Mouse (Mus musculus): ENCODE measurements around the gene Rrm2. TPM values are rescaled to one million over a fixed set of nuclear protein-coding genes. Genes with fewer than 3 reads are reported as not detected.
A peak's percentile ranks its signal among the peaks of the same experiment; 100 is the strongest.

Gene Rrm2
- total RNA-seq (2017): 0.70 and 1.8 TPM in 2 replicates

GRCm38 (mm10) chr12:24707954-24708823 lies at the start of gene Rrm2:
Gene Rrm2 (plus strand): TSS chr12:24708241.
- ATAC-seq (ENCODE audit: extremely low read depth, insufficient number of reproducible peaks, low FRiP score, poor library complexity, severe bottlenecking): peak; percentile 62

GRCm38 (mm10) chr12:24658998-24659397 lies 49.0 kb upstream of the Rrm2 start:
- no peak for ATAC-seq (ENCODE audit: extremely low read depth, insufficient number of reproducible peaks, low FRiP score, poor library complexity, severe bottlenecking)

- ATAC-seq (ENCODE audit: extremely low read depth, insufficient number of reproducible peaks, low FRiP score, poor library complexity, severe bottlenecking): no peak
Observed at GRCm38 (mm10) chr12:24659923-24660322, 48.1 kb upstream of the Rrm2 start.

GRCm38 (mm10) chr12:24661100-24661499 lies 46.9 kb upstream of the Rrm2 start:
- ATAC-seq (ENCODE audit: extremely low read depth, insufficient number of reproducible peaks, low FRiP score, poor library complexity, severe bottlenecking): no peak

GRCm38 (mm10) chr12:24662131-24662530 lies 45.9 kb upstream of the Rrm2 start:
- ATAC-seq (ENCODE audit: extremely low read depth, insufficient number of reproducible peaks, low FRiP score, poor library complexity, severe bottlenecking): no peak

GRCm38 (mm10) chr12:24680096-24680491 lies 27.9 kb upstream of the Rrm2 start:
- no peak for ATAC-seq (ENCODE audit: extremely low read depth, insufficient number of reproducible peaks, low FRiP score, poor library complexity, severe bottlenecking)

GRCm38 (mm10) chr12:24680492-24681285 lies 27.4 kb upstream of the Rrm2 start:
- ATAC-seq (ENCODE audit: extremely low read depth, insufficient number of reproducible peaks, low FRiP score, poor library complexity, severe bottlenecking): no peak

GRCm38 (mm10) chr12:24681286-24682023 lies 26.6 kb upstream of the Rrm2 start, which contains the start of gene Cys1:
Gene Cys1 (minus strand): TSS chr12:24681813.
- ATAC-seq (ENCODE audit: extremely low read depth, insufficient number of reproducible peaks, low FRiP score, poor library complexity, severe bottlenecking): no peak

GRCm38 (mm10) chr12:24682563-24682962 lies 25.5 kb upstream of the Rrm2 start:
- no peak for ATAC-seq (ENCODE audit: extremely low read depth, insufficient number of reproducible peaks, low FRiP score, poor library complexity, severe bottlenecking)

- ATAC-seq (ENCODE audit: extremely low read depth, insufficient number of reproducible peaks, low FRiP score, poor library complexity, severe bottlenecking): no peak
Observed at GRCm38 (mm10) chr12:24683461-24683860, 24.6 kb upstream of the Rrm2 start.

GRCm38 (mm10) chr12:24686038-24686695 lies 21.9 kb upstream of the Rrm2 start:
- no peak for ATAC-seq (ENCODE audit: extremely low read depth, insufficient number of reproducible peaks, low FRiP score, poor library complexity, severe bottlenecking)

- ATAC-seq (ENCODE audit: extremely low read depth, insufficient number of reproducible peaks, low FRiP score, poor library complexity, severe bottlenecking): no peak
Observed at GRCm38 (mm10) chr12:24686696-24687346, 21.2 kb upstream of the Rrm2 start.

GRCm38 (mm10) chr12:24690351-24690750 lies 17.7 kb upstream of the Rrm2 start:
- no peak for ATAC-seq (ENCODE audit: extremely low read depth, insufficient number of reproducible peaks, low FRiP score, poor library complexity, severe bottlenecking)

- peak; percentile 89 for ATAC-seq (ENCODE audit: extremely low read depth, insufficient number of reproducible peaks, low FRiP score, poor library complexity, severe bottlenecking)
Observed at GRCm38 (mm10) chr12:24696500-24697483, 11.2 kb upstream of the Rrm2 start.

- no peak for ATAC-seq (ENCODE audit: extremely low read depth, insufficient number of reproducible peaks, low FRiP score, poor library complexity, severe bottlenecking)
Observed at GRCm38 (mm10) chr12:24697484-24698204, 10.4 kb upstream of the Rrm2 start.

GRCm38 (mm10) chr12:24698514-24698913 lies 9.5 kb upstream of the Rrm2 start:
- no peak for ATAC-seq (ENCODE audit: extremely low read depth, insufficient number of reproducible peaks, low FRiP score, poor library complexity, severe bottlenecking)

- no peak for ATAC-seq (ENCODE audit: extremely low read depth, insufficient number of reproducible peaks, low FRiP score, poor library complexity, severe bottlenecking)
Observed at GRCm38 (mm10) chr12:24699578-24699977, 8.5 kb upstream of the Rrm2 start.

Data from neutrophil, adult 5-6 weeks (primary cell).